Mouse (Mus musculus): ENCODE results near the gene Clip2. TPM values are rescaled to one million over a fixed set of nuclear protein-coding genes. Genes with fewer than 3 reads are reported as not detected.

Gene Clip2
- polyA plus RNA-seq, 1 experiment: 20.3 TPM

DNA sequence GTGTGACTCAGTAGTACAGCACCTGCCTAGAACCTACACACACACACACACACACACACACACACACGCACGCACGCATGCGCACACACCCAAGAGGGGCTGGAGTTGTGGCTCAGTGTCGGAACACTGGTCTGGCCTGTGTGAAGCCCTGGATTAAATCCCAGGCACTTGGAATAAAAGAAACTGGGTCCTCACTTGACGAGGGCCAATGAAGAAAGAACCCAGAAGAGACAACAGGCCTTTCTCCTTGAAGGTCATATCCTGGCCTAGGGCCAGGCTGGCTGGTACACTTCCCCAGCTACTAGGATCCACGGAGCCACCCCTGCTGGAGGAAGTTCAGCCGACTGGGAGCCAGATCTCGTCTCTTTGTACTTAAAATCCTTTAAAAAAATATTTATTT lies 20.6 kb downstream of the Clip2 start:
- H3K4me1 ChIP-seq (ENCODE audit: control insufficient read depth, insufficient read depth, low read length): no peaks in the 10 kb centered on the region
- no peak overlapping the region for H3K4me3 ChIP-seq (ENCODE audit: insufficient read depth, low read length)
- no peak for TF ChIP-seq CTCF (IDR thresholded peaks at IDR 0.05; ENCODE audit: borderline replicate concordance, insufficient read depth, low read length)
- TF ChIP-seq POLR2A (IDR thresholded peaks at IDR 0.05; ENCODE audit: low read depth, low read length): no peak
- no peak overlapping the region for H3K27ac ChIP-seq (ENCODE audit: insufficient read depth, low read length)

- TF ChIP-seq CTCF (IDR thresholded peaks at IDR 0.05; ENCODE audit: borderline replicate concordance, insufficient read depth, low read length): no peak
- no peak for TF ChIP-seq POLR2A (IDR thresholded peaks at IDR 0.05; ENCODE audit: low read depth, low read length)
- H3K4me3 ChIP-seq (ENCODE audit: insufficient read depth, low read length): no peak overlapping the region
- no peaks in the 10 kb centered on the region for H3K4me1 ChIP-seq (ENCODE audit: control insufficient read depth, insufficient read depth, low read length)
- no peak overlapping the region for H3K27ac ChIP-seq (ENCODE audit: insufficient read depth, low read length)
Observed at GRCm38 (mm10) chr5:134530830-134531229, 21.4 kb downstream of the Clip2 start.

GRCm38 (mm10) chr5:134528488-134528887 lies 23.7 kb downstream of the Clip2 start:
- Histone ChIP-seq H3K27ac (ENCODE audit: insufficient read depth, low read length) (no peak overlapping the region), H3K4me3 (ENCODE audit: insufficient read depth, low read length) (no peak overlapping the region), H3K4me1 (ENCODE audit: control insufficient read depth, insufficient read depth, low read length) (no peaks in the 10 kb centered on the region)
- no peak for TF ChIP-seq CTCF (IDR thresholded peaks at IDR 0.05; ENCODE audit: borderline replicate concordance, insufficient read depth, low read length)
- no peak for TF ChIP-seq POLR2A (IDR thresholded peaks at IDR 0.05; ENCODE audit: low read depth, low read length)

DNA sequence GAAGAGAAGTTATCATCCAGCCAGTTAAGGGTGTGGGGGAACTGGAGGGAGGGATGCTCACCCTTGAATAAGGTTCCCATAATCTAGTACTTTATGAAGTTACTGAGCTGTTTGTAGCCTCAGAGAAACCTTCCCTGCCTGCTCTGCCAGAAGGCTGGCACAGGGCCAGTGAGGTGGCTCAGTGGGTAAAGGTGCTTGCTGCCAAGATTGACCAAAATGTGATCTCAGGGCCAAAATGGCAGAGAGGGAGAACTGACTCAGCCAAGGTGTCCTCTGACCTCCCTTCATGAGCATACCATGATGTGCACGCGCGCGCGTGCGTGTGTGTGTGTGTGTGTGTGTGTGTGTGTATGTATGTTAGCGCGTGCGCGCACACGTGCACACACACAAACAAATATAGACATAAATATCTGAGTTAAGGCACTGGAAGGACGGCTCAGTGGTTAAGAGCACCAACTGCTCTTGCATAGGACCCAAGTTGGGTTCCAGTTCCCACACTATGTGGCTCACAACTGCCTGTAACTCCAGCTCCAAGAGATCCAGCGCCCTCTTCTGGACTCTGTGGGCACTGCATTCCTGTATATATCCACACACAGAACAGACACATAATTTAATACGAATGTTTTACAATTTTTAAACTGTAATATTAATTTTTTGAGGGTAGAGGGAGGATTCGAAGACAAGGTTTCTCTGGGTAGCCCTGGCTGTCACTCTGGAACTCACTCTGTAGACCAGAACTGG lies 26.1 kb downstream of the Clip2 start:
- H3K4me1 ChIP-seq (ENCODE audit: control insufficient read depth, insufficient read depth, low read length): no peaks in the 10 kb centered on the region
- H3K27ac ChIP-seq (ENCODE audit: insufficient read depth, low read length): no peak overlapping the region
- TF ChIP-seq CTCF (IDR thresholded peaks at IDR 0.05; ENCODE audit: borderline replicate concordance, insufficient read depth, low read length) (no peak), POLR2A (IDR thresholded peaks at IDR 0.05; ENCODE audit: low read depth, low read length) (no peak)
- H3K4me3 ChIP-seq (ENCODE audit: insufficient read depth, low read length): no peak overlapping the region

- no peak for TF ChIP-seq CTCF (IDR thresholded peaks at IDR 0.05; ENCODE audit: borderline replicate concordance, insufficient read depth, low read length)
- no peak for TF ChIP-seq POLR2A (IDR thresholded peaks at IDR 0.05; ENCODE audit: low read depth, low read length)
- no peaks in the 10 kb centered on the region for H3K4me1 ChIP-seq (ENCODE audit: control insufficient read depth, insufficient read depth, low read length)
- no peak overlapping the region for H3K27ac ChIP-seq (ENCODE audit: insufficient read depth, low read length)
- no peak overlapping the region for H3K4me3 ChIP-seq (ENCODE audit: insufficient read depth, low read length)
Observed at GRCm38 (mm10) chr5:134523728-134524127, 28.5 kb downstream of the Clip2 start.

DNA sequence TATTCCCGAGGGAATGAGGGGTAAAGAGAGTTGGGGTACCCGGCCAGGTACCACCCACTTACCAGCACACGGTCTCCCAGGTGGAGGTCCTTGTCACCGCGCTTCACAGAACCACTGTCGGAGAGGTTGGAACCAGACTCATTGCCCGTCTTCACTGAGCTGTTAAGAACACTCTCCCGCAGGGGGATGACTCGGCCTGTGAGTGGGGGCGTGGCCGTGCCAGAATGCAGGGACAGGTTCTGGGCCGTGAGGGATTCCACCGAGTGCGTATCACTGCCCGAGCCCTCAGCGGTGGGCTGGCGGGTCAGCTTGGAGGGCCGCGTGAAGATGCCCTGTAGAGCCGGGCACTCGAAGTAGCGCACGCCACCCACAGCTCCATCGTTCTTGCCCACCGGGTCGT lies 29.7 kb downstream of the Clip2 start:
- Histone ChIP-seq H3K4me1 (ENCODE audit: control insufficient read depth, insufficient read depth, low read length) (no peaks in the 10 kb centered on the region), H3K4me3 (ENCODE audit: insufficient read depth, low read length) (no peak overlapping the region), H3K27ac (ENCODE audit: insufficient read depth, low read length) (no peak overlapping the region)
- TF ChIP-seq CTCF (IDR thresholded peaks at IDR 0.05; ENCODE audit: borderline replicate concordance, insufficient read depth, low read length) (no peak), POLR2A (IDR thresholded peaks at IDR 0.05; ENCODE audit: low read depth, low read length) (no peak)

DNA sequence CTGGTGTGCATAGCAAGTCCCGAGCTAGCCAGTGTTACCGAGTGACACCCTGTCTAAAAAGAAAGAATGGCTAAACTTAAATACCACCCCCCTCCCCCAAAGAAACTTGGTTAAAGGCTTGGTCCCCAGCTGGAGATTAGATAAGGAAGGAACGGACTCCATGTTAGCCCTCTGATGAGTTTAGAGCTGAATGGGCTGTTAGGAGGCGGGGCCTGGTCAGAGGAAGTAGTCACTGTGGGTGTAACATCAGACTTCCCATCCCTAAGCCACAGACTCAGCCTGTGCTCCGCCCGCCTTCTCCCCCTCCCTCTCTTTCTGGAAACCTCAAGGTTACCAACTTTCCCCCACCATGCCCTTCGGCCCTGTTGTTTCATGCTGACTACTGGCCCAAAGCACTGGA lies 30.4 kb downstream of the Clip2 start:
- no peak overlapping the region for H3K4me3 ChIP-seq (ENCODE audit: insufficient read depth, low read length)
- H3K27ac ChIP-seq (ENCODE audit: insufficient read depth, low read length): no peak overlapping the region
- no peaks in the 10 kb centered on the region for H3K4me1 ChIP-seq (ENCODE audit: control insufficient read depth, insufficient read depth, low read length)
- no peak for TF ChIP-seq POLR2A (IDR thresholded peaks at IDR 0.05; ENCODE audit: low read depth, low read length)
- TF ChIP-seq CTCF (IDR thresholded peaks at IDR 0.05; ENCODE audit: borderline replicate concordance, insufficient read depth, low read length): no peak

GRCm38 (mm10) chr5:134521131-134521530 lies 31.1 kb downstream of the Clip2 start:
- no peak overlapping the region for H3K4me3 ChIP-seq (ENCODE audit: insufficient read depth, low read length)
- no peak for TF ChIP-seq POLR2A (IDR thresholded peaks at IDR 0.05; ENCODE audit: low read depth, low read length)
- no peak for TF ChIP-seq CTCF (IDR thresholded peaks at IDR 0.05; ENCODE audit: borderline replicate concordance, insufficient read depth, low read length)
- H3K4me1 ChIP-seq (ENCODE audit: control insufficient read depth, insufficient read depth, low read length): no peaks in the 10 kb centered on the region
- H3K27ac ChIP-seq (ENCODE audit: insufficient read depth, low read length): no peak overlapping the region

GRCm38 (mm10) chr5:134520120-134520519 lies 32.1 kb downstream of the Clip2 start:
- no peak overlapping the region for H3K4me3 ChIP-seq (ENCODE audit: insufficient read depth, low read length)
- H3K4me1 ChIP-seq (ENCODE audit: control insufficient read depth, insufficient read depth, low read length): no peaks in the 10 kb centered on the region
- TF ChIP-seq CTCF (IDR thresholded peaks at IDR 0.05; ENCODE audit: borderline replicate concordance, insufficient read depth, low read length) (no peak), POLR2A (IDR thresholded peaks at IDR 0.05; ENCODE audit: low read depth, low read length) (no peak)
- H3K27ac ChIP-seq (ENCODE audit: insufficient read depth, low read length): no peak overlapping the region

- Histone ChIP-seq H3K4me3 (ENCODE audit: insufficient read depth, low read length) (no peak overlapping the region), H3K4me1 (ENCODE audit: control insufficient read depth, insufficient read depth, low read length) (no peaks in the 10 kb centered on the region), H3K27ac (ENCODE audit: insufficient read depth, low read length) (no peak overlapping the region)
- TF ChIP-seq POLR2A (IDR thresholded peaks at IDR 0.05; ENCODE audit: low read depth, low read length) (no peak), CTCF (IDR thresholded peaks at IDR 0.05; ENCODE audit: borderline replicate concordance, insufficient read depth, low read length) (no peak)
Observed at GRCm38 (mm10) chr5:134519471-134519870, 32.8 kb downstream of the Clip2 start.
